Mouse (Mus musculus): Measurements from ENCODE around the gene Tcf7l2.

Tcf7l2 gene

DNA sequence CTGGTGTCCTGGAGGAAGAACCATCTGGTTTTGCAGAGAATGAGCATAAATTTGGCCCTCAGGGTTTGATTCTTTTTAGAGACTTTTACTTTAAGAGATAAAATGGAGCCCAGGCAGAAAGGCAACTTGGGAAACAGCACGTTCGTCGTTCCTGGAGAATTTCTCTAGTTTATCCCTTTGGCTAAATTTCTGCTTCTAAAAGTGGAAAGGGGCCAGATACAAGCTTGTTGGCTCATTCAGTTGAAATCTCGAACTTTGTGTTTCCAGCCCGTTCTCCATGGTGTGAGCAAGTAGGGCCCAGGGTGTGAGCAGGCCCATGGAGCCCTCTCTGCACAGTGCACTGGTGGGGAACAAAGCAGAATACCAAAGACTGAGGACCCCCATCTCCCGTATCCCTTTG is 49.7 kb downstream of the Tcf7l2 start:
- intact Hi-C loops (cut with DNase I): no loop called here

DNA sequence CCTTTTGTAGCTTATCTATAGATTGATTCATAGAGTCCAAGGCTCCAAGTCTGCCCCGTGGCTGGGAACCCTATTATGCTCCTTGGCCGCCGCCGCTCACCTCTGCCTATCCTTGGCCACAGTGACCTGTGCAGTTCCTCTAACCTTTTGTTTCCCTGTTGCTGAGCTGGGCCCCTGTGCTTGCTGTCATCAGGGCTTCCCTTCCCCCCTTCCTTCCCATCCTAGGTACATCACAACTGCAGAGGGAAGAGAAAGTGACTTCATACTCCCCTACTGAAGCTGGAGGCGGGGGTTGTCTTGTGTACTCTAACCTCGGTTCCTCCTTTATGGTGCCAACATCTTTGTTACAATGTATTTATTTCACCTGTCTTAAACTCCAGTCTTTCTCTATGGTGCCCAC is 50.3 kb downstream of the Tcf7l2 start:
- intact Hi-C loops (cut with DNase I): no loop called here

DNA sequence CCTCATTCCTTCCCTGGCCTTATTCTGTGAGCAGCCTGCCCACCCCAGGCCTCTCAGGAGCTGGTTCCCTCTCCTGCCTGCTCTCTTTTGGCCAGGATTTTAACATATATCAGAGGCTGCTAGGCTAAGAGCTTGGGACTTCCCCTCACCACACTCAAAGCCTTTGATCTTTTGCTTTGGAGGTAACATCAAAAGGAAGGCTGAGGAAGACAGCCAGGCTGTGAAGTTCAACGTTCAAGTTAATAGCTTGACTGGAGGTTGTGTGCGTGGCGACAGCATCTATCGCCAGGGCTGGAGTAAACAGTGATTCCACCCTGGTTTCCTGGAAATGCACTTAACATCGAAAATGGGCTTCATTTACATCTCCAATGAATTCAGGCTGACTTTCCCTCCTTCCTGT is 51.0 kb downstream of the Tcf7l2 start:
- intact Hi-C loops (cut with DNase I): no loop called here

DNA sequence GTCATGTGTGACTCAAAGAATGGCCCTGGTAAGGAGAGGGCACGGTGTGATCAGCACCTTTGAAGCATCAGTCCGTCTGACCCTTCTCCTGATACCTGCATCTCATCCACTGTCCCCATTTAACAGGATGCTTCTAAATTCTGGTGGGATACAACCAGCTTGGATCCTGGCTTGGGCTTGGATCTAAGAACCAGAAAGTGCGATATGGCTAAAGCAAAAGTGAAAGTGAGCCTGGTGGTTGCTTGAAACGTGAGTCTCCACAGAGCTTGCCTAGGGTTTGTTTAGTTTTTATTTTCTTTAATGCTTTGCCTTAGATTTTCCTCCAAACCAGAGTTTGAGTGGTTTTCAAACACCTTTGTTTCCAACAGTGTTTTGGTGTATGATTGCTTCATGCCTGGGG is 51.4 kb downstream of the Tcf7l2 start:
- intact Hi-C loops (cut with DNase I): no loop called here

DNA sequence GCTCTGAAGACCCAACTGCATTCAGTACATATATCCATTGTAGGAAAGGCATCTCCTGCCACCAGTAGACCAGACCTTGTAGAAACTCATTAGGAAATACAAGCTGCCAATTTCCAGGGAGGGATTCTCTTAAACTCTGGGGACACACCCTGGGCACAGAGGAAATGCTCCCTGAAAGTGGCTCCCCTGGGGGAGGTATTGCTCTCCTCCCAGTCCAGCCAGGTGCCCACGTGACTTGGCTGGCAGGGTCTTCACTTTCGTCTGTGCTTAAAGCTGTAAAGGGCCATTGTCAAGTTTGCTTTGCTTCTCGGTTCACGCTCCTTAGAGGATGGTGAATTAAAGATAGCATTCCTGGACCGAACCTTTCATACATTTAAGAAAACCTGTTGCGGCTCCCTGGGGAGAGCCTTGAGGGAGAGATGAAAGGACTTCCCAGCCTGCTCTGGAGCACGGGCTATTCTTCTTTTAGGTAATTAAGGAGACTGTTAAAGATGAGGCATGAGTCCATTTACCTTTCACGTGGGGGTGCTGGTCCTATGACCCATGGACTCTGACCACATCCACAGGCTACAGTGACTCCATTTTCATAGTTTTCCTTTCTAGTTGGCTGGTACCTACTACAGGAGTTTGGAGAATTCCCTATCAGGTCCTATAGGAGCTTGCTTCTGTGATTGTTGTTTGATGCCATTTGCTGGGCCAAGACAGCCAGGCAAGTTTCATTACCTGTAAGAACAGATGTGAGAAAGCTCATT is 52.8 kb downstream of the Tcf7l2 start:
- intact Hi-C loops (cut with DNase I): no loop called here

DNA sequence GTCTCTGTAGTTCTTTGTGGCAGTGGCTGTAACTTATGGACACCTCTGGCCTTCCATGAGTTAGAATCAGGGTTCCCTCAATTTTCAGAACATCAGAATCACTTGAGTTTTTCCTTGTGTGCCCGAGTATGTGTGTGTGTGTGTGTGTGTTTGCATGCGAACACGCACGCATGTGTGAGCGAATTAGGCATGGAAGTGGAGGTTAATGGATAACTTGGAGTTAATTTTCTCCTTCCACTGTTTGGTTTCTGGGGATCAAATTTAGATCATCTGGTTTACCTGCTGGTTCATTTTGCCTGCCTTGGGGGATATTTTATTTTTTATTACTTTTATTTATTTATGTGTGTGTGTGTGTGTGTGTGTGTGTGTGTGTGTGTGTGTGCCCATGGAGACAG is 53.3 kb downstream of the Tcf7l2 start:
- intact Hi-C loops (cut with DNase I): no loop called here

DNA sequence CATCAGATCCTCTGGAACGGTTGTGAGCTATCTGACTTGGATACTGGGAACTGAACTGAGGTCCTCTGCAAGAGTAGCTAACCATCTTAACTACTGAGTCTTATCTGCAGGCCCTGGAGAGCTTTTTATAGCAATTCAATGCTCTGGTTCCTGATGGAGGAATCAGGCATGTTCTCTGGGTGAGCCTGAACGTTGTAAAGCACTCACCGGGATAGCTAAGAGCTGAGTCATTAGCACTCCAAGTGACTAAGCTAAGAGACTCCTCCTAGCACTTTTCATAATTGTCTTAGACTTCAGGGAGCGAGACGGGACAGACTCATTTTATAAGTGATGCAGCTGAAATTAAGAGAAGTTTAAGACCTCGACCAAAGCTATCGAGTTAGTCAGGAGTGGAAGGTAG is 53.7 kb downstream of the Tcf7l2 start:
- intact Hi-C loops (cut with DNase I): no loop called here

DNA sequence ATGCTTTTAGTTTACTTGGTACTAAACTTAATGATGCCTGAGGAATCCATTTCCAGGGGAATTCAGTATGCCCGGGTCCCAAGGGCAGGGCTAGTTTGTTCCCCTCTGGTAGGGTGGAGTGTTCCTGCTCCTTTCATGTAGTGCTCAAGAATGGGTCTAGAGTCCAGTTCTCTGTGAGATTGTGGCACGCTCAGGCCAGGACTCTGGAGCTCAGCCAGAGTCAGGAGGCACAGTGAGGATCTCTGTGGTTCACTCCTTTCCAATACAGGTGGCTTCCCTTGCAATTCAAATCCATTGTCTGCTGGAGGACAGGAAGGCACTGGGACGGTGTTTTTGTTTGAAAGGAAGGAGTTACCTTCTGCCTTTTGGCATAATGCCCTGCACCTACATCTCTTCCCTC is 56.2 kb downstream of the Tcf7l2 start:
- intact Hi-C loops (cut with DNase I): no loop called here

DNA sequence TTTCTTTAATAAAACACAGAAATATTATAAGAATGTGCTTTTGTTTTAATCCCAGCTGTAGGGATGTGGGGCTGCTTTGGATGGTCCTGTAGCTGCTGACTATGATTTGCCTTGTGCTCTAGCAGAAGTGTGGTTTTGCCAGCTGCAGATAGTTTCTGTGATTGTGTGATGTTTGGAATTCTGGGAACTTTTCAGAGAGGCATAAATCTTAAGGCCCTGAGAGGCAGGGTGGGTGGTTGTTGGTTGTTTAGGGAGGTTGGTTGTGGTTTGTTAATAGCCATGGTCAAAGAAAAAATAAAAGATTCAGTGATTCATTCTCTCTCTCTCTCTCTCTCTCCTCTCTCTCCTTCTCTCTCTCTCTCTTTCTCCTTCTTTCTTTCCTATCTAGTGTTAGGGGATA is 57.8 kb downstream of the Tcf7l2 start:
- intact Hi-C loops (cut with DNase I): no loop called here

DNA sequence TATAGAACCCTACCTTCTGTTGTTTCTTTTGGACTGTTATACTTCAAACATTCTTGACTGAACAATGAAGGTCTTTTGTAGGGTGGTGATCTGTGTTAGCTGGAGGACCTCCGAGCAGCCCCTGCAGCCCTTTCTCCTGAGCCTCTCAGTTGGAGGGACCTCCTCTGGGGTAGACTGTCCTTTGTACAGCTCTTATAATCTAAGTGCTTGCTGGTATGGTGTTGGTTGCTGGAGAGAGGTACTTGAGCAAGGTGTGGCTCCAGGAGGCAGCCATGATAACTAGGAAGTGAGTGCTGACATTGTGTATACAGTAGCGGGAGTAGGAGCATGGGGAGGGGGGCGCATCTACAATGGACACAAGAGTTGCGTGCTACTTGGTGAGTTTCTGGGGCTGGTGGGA is 58.4 kb downstream of the Tcf7l2 start:
- intact Hi-C loops (cut with DNase I): no loop called here

DNA sequence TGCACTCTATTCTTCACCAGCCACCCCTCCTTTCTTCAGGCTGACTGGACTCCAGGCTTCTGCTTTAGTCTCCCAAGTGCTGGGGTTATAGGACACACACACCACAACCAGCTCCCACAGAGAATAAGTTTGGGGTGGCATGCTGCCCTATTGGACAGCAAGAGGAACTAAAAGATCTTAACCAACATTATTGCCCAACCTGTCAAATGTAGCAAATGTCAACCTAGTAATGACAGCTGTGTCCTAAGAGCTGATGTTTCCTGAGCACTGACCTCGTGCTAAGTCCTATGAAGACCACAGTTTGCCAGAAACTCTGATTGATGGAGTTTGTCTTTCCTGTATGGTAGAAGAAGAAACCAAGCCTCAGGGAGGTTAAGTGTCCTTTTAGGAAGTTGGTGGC is 61.5 kb downstream of the Tcf7l2 start:
- intact Hi-C loops (cut with DNase I): no loop called here

DNA sequence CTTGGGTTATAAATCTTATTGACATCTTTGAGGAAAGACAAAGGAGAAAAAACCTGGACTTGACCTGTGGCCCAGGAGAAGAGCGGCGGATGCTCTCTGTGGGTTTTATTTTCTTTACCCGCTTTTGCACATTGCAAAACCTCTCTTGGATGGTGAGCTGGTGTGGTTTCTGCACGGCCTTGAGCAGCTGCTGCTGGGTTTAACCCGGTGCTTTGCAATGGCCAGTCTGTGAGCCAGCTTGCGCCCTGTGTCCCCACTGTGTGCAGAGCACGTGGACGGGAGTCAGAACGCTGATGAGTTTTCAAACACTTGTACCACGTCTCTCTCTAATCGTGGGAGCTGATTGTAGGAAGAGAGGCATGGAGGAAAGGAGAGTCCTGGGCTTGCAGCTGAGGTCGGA is 62.2 kb downstream of the Tcf7l2 start:
- intact Hi-C loops (cut with DNase I): no loop called here

DNA sequence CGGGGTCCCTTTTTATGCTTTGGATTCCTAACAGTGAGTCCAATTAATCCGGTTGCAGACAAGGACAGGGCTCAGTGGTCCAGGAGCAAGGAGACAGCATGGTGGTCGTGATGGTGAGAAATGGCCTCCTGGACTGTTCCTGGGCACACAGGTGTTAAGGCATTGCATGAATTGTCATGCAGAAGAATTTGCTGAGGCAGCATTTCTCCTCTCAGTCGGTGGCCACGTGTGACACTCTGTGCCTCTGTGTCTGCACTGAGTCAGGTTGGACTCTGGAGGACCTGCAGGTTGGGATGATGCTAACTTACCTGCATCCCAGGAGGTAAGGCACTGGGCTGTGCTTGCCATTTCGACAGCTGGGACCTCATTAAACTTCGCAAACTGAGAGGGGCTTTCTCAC is 63.2 kb downstream of the Tcf7l2 start:
- intact Hi-C loops (cut with DNase I): no loop called here

DNA sequence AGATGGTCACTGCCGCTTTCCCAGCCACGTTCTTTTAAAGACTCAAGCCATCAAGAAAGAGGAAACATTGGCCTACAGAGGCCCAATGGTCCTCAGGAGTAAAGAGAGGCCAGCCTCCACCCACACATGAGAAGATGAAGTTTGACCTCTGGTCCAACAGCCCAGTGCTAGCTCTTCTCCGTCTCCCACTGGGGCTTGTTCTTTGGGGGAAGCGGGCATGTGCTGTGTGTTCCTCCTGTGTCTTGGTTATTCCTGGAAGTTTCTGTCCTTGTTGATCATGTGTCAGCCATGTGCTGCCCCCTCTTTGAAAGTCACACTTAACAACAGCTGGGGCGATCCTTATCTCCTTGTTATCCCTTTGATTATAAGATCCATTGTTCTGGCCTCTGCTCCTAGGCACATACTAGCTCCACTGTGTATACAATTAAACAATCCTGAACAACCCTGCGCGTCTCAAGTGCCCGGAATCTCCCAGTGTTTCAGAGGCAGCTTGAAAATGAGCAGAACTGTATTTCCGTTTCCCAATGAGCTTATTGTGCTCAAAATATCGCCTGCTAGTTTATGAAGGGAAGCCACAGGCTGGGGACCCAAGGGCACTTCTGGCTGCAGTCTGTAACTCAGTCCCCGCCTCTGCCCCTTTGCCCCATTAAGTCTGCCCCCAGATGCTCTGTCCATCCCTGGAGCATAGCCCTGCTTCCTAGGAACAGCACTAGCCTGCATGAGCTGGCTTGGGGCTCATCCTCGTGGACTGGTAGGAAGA is 65.0 kb downstream of the Tcf7l2 start:
- intact Hi-C loops (cut with DNase I): no loop called here

DNA sequence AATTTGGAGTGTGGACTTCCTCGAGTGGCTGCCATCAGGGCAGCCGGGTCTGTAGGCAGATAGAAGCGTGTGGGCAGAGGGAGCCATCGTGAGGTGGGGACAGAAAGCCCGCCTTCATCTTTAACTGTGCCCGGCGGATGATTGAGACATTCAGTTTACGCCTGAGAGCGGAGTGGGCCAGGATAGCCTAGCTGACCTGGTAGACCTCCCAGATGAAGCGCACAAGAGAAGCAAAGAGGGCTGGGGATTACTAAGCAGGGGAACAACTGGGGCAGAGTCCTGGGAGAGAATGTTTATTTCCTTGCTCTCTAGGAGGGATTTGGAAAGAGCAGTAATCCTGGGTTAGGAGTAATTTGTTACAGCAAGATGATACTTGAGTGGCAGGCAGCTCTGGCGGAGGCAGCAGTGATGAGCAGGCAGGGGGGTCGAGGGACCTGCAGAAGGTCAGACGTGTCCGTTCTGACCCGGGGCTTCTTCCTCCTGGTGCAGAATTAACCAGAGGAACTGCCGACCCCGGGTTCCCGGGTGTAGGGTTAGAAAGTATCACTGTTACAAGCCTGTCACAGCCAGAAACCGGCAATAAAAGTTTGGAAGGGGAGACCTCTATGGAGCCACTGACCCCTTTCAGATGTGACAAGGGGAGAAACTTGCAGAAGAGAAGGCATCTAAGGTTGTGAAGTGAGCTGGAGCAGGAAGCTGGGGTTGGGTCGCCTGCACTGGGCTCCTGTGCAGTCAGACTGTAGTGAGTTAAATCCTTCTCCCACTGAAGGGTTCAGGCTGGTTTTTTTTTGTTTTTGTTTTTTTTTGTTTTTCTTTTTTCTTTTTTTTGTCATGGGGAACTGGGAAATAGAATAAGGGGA is 65.8 kb downstream of the Tcf7l2 start:
- intact Hi-C loops (cut with DNase I): no loop called here

DNA sequence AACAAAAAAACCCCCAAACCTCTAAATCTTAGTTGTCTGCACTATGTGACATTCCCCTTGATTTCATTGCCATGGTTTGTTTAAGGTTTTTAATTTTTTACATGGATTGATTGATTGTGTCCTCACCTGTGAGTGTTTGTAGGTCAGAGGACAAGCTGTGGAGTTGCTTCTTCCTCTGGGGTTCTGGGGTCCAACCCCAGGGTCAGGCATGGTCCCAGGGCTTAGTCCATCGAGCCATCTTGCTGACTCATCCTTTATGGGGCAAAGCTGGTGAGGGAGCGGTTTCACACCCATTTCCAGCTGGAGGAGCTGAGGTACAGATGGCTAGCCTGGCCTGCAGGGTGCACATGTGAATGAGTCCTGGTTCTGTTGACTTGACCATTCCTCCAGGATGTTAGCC is 66.7 kb downstream of the Tcf7l2 start:
- intact Hi-C loops (cut with DNase I): no loop called here

DNA sequence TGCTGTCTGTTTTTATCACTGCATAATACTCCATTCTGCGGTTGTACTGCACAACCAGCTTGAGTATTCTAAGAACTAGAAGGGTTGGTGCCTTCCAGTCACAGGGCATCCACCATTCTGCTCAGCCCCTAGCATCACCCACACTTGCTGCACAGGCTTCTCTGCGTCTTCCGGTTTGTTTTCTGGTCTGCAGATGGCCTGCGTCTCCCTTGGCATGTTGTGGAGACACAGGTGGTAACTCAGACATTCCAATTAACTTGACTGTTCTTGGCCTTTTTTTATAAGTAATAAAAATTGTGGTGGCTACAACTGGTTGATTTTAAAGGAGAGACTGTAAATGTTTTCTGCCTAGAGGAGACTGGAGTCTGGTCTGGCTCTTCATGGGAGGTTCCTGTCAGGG is 67.9 kb downstream of the Tcf7l2 start:
- intact Hi-C loops (cut with DNase I): no loop called here

DNA sequence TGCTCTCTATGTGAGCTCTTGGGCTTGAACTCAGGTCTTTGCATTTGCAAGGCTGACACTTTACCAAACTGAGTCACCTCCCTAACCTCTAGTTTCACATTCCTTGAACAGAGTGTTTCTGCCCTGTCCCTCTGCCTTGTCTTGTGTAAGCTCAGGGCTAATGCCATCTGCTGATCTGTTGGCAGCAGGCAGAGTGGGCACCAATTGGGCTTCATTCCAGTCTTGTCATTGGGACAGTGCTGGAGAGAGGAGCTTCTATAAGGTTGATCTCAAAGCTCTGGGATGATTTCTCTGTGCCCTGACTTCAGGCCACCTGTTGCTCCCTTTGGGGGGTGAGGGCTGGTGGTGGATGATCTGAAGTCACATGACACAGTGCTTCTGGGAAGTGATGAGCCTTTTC is 70.6 kb downstream of the Tcf7l2 start:
- intact Hi-C loops (cut with DNase I): no loop called here

DNA sequence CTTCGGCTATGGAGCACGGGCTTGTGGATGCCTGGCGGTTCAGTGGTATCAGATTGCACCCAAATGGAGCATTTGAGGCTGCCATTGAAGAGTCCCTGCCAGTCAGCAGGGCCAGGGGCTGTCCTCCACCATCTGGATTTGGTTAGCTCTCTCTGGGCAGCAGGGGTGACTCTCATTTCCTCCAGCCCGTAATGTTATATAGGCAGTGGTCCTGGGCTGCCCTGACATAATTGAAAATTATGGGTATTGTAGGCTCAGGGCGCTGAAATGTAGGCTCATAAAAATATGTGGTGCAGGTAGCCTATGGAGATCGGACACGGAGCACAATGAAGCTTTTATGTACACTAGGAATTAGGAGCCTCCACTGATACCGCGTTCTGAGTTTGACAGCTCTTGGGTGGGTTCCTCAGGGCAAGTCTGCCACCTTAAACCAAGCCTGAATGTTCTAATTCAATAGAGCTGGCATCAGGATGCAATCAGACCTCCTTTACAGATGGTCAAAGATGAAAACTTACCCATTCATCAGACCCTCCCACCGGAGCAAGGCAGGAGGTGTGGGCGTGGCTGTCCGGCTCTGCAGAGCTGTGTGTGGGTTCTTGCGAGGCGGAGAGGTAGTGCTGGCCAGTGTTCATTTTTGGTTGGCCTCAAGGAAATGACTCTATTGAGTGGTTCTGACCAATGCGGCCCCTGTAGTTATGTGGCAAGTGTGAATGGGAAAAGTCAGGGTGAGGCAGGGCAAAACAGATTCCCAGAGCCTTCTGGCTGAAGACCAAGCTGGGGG is 73.6 kb downstream of the Tcf7l2 start:
- intact Hi-C loops (cut with DNase I): no loop called here

DNA sequence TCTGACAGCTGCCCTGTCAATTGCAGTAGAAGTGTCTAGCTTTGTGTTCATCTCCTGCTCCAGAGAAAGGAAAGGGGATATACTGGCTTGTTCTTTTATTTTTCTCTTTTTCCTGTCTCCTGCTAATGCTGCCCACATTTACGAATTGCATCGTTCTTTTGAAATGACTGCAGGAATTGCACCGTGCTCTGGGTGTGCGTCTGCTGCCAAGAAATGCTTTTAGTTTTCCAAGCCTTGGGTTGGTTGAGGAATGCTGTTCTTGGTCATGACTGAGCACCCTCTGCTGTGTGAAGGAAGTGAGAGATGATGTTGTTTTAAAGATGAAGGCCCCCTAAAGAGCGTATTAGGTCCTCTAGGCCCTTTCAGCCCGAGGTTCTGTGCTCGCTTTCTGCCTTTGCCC is 75.4 kb downstream of the Tcf7l2 start:
- intact Hi-C loops (cut with DNase I): no loop called here

DNA sequence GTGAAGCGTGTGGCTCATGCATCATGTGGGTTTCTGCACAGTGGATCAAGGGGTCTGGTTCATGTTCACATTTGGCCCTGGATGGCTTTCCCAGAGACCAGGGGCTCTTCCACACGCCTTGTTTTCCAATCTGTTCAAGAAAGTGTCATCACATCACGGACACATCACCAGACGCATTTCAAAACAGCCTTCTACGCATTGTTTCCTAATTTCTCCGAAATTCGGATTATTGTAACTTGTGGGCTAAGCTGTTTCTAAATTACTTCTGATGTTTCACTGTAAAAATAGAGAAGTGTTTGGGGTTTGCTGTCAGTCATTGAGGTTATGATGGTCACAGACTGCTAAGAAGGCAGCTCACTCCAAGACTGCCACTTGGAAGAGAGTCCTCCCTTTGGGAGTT is 78.6 kb downstream of the Tcf7l2 start:
- intact Hi-C loops (cut with DNase I): no loop called here

Data from adrenal gland (tissue).